Mouse (Mus musculus) small intestine, adult 2 months (tissue): ENCODE data around the gene Unc119b. TPM values are rescaled to one million over a fixed set of nuclear protein-coding genes. Genes with fewer than 3 reads are reported as not detected.
"Not testable (repeated sequence)": the region's sequence is repeated elsewhere in the genome, so short reads cannot be mapped to it uniquely, and the experiment has no call there.

Source experiments
- H3K27ac ChIP-seq: fragments of 200-500 bp; 2 replicates; pipeline ENCODE4 v1.5.1; 2012; ENCODE audit warnings: low read depth, low read length, control low read depth, inconsistent platforms; ENCODE audit not compliant: insufficient read depth
- H3K27me3 ChIP-seq: fragments of 200-500 bp; 2 replicates; pipeline ENCODE4 v1.6.1; 2012; ENCODE audit warnings: mild to moderate bottlenecking, moderate library complexity, low read length, inconsistent platforms; ENCODE audit not compliant: control insufficient read depth, insufficient read depth
- H3K36me3 ChIP-seq: fragments of 200-500 bp; 2 replicates; pipeline ENCODE4 v1.6.1; 2012; ENCODE audit warnings: mild to moderate bottlenecking, low read length, control low read depth, inconsistent platforms; ENCODE audit not compliant: control insufficient read depth, insufficient read depth
- H3K4me1 ChIP-seq: fragments of 200-500 bp; 2 replicates; pipeline ENCODE4 v1.6.1; 2012; ENCODE audit warnings: low read length, inconsistent platforms, mixed read lengths; ENCODE audit not compliant: control insufficient read depth, insufficient read depth, insufficient read length
- H3K4me3 ChIP-seq: fragments of 200-500 bp; 2 replicates; pipeline ENCODE4 v1.5.1; 2012; ENCODE audit warnings: low read depth, mild to moderate bottlenecking, control low read depth, inconsistent platforms, low read length, moderate library complexity
- CTCF ChIP-seq: fragments of 200-500 bp; IDR thresholded peaks from 2 replicates; pipeline ENCODE4 v1.5.1; 2012; ENCODE audit warnings: low read depth, mild to moderate bottlenecking, control low read depth, inconsistent platforms, low read length, moderate library complexity, mixed read lengths; ENCODE audit not compliant: insufficient replicate concordance, insufficient read length; ENCODE audit errors: extremely low read depth
- POLR2A ChIP-seq: fragments of 200-500 bp; IDR thresholded peaks from 2 replicates; pipeline ENCODE4 v1.6.1; 2012; ENCODE audit warnings: low read depth, mild to moderate bottlenecking, control low read depth, inconsistent platforms, low read length, moderate library complexity
- WGBS: fragments of 180-500 bp; shearing (Covaris S2); methylation state at CpG from one replicate; pipeline ENCODE4 v1.1.7; 2018; 5-methylcytosine and 5-hydroxymethylcytosine counted together
- polyA plus RNA-seq: library from polyadenylated mRNA; depleted of rRNA; stranded (reverse); fragments of >200 nt; gene quantifications from 2 replicates; pipeline ENCODE4 v1.2.3, GENCODE M21; 2012

Gene Unc119b
- polyA plus RNA-seq, 1 experiment: 26.5 TPM

GRCm38 (mm10) chr5:115155156-115155631, 20.4 kb upstream of the Unc119b start:
- 8% methylated on average over 13 of the region's 13 CpGs for WGBS
- TF ChIP-seq CTCF (no peak), POLR2A (no peak)
- Histone ChIP-seq H3K36me3 (peaks cover 20% of the 10 kb centered on the region), H3K27ac (peak overlapping the region; percentile 87), H3K4me3 (peak overlapping the region; percentile 58), H3K27me3 (no peaks in the 10 kb centered on the region), H3K4me1 (peaks cover 23% of the 10 kb centered on the region)

GRCm38 (mm10) chr5:115152132-115152956, 17.6 kb upstream of the Unc119b start:
- Histone ChIP-seq H3K27me3 (no peaks in the 10 kb centered on the region), H3K27ac (0 out of 2 replicates have a peak overlapping the region, but pooled peaks have one; percentile 14), H3K4me1 (peaks cover 22% of the 10 kb centered on the region), H3K4me3 (no peak overlapping the region), H3K36me3 (peaks cover 45% of the 10 kb centered on the region)
- 48% methylated on average over 8 of the region's 8 CpGs for WGBS
- TF ChIP-seq CTCF (no peak), POLR2A (no peak)

- no peak overlapping the region for H3K27ac ChIP-seq
These were observed 16.7 kb upstream of the Unc119b start for GRCm38 (mm10) chr5:115151457-115151856.

GRCm38 (mm10) chr5:115150991-115151390, 16.2 kb upstream of the Unc119b start:
- WGBS: 80% methylated on average over 5 of the region's 5 CpGs
- Histone ChIP-seq H3K4me3 (no peak overlapping the region), H3K27me3 (no peaks in the 10 kb centered on the region), H3K27ac (no peak overlapping the region), H3K36me3 (peaks cover 58% of the 10 kb centered on the region), H3K4me1 (peaks cover 22% of the 10 kb centered on the region)
- TF ChIP-seq CTCF: no peak
- TF ChIP-seq POLR2A: no peak

More at GRCm38 (mm10) chr5:115151457-115151856, 16.7 kb upstream of the Unc119b start:
- 67% methylated on average over 13 of the region's 13 CpGs for WGBS
- Histone ChIP-seq H3K4me3 (no peak overlapping the region), H3K36me3 (peaks cover 53% of the 10 kb centered on the region), H3K4me1 (peaks cover 22% of the 10 kb centered on the region), H3K27me3 (no peaks in the 10 kb centered on the region)
- TF ChIP-seq CTCF (no peak), POLR2A (no peak)

DNA sequence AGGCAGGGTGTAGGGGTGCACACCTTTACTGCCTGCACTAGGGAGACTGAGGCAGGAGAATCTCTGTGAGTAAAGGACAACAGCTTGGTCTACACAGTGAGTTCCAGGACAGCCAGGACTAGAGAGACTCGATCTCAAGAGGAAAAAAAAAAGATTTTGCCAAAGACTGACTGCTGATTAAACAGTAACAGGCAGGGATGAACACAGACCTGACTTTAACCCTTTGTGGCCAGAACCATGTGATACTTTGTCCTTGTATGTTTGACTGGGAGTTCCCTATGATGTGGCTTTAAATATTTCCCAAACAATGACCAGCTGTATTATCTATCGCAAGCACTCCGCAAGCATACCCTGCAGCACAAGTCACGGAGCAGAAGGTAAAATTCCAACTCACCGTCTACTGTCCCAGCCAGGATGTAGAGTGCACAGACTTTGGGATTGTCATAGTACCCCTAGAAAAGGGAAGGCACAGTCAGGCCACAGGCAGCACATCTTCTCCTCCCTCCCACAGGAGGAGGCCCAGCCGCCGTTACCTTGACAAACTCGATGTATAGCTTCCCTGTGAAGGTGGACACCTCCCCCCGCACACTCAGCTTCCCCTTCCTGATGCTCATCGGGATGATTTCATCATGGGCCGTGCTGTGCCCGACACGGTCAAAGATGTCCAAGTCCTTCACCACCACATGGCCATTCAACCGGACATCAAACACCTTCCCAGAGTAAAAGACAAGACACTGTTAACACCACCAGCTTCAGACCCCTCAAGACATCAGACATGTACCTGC, 15.1 kb upstream of the Unc119b start:
- Histone ChIP-seq H3K4me3 (no peak overlapping the region), H3K4me1 (peaks cover 19% of the 10 kb centered on the region), H3K27ac (no peak overlapping the region), H3K36me3 (peaks cover 68% of the 10 kb centered on the region), H3K27me3 (no peaks in the 10 kb centered on the region)
- WGBS: 92% methylated on average over 14 of the region's 14 CpGs
- TF ChIP-seq CTCF: no peak
- no peak for TF ChIP-seq POLR2A

GRCm38 (mm10) chr5:115148872-115149271, 14.1 kb upstream of the Unc119b start:
- H3K36me3 ChIP-seq: peaks cover 74% of the 10 kb centered on the region
- not testable (repeated sequence) for H3K4me3 ChIP-seq, H3K27ac ChIP-seq, H3K27me3 ChIP-seq
- H3K4me1 ChIP-seq: peaks cover 13% of the 10 kb centered on the region
- no CpG with 5 or more reads among the region's 1 CpGs for WGBS

- Histone ChIP-seq H3K36me3 (peaks cover 74% of the 10 kb centered on the region), H3K27me3 (no peaks in the 10 kb centered on the region), H3K4me3 (no peak overlapping the region), H3K27ac (no peak overlapping the region), H3K4me1 (peaks cover 11% of the 10 kb centered on the region)
- 90% methylated on average over 8 of the region's 8 CpGs for WGBS
- TF ChIP-seq CTCF (no peak), POLR2A (no peak)
These were observed 13.6 kb upstream of the Unc119b start for GRCm38 (mm10) chr5:115148378-115148777.
